Mouse (Mus musculus) R1 (cell line): ENCODE results near the gene Vps26c.

Source experiments
- DNase-seq: peaks from one replicate; pipeline ENCODE4 v3.0.0-alpha.2; 2018; ENCODE audit warnings: low read depth, low spot score

Vps26c gene

DNA sequence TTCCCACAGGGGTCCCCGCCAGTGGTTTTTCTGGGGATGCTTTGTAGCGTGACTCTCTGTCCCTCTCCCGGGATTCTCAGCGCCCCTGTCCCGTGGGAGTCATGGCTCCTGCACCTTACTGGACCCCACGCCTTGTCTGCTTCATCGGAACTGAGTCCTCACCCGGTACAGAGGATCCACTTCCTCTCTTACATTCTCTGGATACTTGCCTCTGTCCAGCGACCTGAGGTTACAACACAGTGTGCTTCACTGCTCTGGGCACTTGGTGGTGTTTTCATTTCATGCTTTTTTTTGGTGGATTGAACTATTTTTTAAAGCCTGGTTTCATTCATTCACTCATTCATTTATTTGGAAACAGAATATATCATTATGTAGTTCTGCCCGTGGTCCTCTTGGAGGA, 23.2 kb upstream of the Vps26c start:
- DNase-seq, result no peak

DNA sequence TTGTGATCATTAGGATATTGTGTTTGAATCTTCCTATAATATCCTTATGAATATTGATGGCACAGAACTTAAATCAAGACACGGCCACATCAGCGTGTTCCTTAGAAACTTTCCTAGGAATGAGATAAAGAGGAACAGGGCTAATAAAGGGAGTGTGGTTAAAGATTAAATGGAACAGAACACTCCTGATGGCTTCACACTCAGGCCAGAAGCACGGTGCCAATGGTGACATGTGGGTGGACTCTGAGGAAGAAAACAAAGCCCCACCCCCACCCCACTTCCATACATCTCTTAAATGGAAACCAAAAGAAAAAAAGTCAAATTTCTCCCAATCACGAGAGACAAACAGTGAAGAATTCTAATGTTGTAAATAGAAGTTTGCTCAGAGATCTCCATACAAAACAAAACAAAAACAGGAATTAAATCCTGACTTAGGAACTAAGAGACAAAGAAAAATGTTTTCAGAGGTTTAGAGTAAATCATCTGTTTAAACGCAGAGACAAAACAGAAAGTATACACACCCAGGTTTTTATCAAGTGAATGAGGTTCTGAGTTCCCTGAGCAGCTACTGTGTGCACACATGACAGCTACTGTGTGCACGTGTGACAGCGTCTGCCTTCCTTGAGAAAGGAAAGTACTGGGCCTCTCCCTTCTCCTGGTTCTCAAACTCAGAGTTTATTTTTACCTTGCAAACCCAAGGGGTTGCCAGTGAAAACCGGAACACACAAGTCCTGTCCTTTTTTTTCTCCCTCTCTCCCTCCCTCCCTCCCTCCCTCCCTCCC, 19.3 kb upstream of the Vps26c start:
- DNase-seq, result no peak

DNA sequence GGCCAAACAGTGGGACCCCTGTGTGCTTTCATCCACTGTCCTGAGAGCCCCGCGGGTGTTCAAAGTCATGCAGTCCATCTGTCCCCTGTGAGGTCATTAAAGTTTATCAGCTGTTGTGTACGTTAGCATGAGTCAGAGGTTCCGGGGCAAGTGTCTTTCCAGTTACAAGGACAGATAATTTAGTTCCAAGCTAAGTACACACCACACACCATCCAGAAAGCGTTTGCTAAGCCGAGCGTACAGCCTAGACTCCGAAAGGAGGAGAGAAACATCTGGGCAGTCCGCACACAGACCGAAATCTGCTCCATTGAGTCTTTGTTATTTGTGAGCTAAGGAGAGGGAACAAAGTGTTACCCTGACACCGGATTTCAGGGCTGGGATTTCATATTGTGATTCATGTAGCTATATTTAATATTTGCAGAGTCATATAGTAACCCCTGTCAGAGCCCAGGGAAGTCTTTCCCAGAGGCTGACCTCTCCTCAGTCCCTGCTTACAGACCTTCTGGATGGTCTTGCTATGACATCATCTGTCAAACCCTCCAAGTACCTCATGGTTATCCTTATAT, 18.0 kb upstream of the Vps26c start:
- DNase-seq, result no peak

DNA sequence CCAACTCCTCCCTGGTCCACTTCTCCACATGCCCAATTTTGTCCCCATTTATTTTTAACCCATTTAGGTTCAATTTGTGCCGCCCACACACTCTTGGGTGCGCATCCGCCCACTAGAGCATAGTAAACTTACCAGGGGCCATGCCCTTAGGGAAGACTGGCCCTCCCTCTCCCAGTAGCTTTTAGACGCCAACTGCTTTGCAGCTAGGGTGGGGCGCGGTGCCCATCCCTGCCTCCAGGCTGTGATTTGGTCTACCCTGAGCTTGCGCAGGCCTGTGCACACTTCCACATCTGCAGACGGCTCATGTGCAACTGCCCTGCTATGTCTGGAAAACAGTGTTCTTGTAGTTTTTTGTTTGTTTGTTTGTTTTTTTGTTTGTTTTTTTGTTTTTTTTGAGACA, 16.3 kb upstream of the Vps26c start:
- peak; percentile 51 for DNase-seq

DNA sequence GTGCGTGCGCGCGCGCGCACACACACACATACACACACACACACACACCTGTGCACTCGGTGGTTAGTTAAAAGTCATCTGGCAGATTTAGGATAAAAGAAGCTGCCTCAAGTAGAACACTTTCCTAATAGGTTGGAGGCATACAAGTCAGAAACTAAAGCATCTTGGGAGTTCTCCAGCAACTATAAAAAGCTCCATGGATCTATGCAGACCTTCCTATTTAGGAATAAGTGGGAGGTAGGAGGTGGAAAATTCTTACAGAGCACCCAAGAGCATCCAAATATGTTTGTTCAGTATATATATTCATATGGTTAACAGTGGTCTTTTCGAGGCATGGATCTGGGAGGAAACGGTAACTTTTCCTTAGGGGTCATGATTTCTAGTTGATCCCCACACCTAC, 13.5 kb upstream of the Vps26c start:
- no peak for DNase-seq

DNA sequence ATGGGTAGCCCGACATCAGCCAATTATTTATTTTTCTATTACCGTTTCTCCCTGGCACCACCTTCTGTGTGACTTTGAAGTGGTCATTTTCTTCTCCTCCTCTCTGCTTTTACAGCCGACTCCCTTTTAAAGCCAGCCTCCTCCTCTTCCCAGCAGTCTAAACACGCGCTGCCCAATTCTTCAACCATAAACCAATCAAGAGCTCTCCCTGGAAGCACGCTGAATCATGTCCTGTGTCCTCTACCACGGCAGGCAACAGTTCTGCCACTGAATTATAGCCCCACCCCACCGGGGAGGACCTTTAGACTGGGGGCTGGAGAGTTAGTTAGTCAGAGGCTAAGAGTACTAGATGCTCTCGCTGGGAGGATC, 10.5 kb upstream of the Vps26c start:
- DNase-seq, result peak; percentile 75

DNA sequence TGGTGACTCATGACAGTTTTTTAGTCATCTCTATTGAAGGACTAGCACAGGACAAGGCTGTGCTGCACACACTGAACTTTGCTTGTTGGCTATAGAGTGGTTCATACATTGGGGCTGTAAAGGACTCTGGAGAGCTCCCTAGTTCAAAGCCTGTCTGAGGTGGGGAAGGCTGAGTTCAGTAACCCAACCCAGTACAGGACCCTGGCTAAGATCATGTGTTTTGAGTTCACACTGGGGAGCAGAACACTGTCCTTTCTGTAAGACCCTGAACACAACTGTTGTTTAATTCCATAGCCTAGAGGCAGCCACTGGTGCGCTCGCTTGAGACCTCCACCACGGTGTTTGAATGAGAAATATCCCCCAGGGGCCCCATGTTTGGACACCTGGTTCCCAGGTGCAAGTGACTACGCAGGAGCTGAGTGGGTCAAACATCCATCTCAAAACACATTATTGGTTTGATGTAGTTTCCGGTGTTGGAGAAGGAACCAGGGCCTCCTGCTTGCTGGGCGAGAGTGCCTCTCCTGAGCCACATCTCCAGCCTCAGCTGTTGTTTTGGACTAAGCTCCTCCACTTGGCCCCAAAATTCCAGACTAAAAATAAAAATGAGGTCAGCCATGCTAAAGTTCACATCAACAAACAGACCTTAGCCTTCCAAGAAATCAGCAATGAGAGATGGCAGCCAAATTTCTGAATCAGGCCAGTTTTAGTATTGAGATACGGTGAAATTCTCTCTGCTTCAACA, 10.0 kb upstream of the Vps26c start:
- no peak for DNase-seq

DNA sequence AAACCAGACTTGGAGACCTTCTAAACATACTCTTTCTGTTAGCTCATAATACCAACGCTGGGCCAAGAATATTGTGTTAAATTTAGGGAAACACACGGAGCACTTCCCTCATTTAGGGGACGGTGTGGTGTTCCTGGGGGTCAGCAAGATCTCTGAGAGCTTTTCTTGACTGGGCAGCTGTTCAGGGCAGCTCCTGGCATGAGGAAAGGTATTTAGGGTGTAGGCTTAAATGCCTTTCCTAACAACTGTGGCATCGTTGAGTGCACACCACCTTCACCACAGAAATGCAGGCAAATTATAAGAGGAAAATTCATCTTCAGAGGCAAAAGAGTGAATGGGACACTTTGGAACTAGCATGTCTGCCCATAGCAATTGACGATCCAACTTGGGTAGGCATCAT, 9.1 kb upstream of the Vps26c start:
- no peak for DNase-seq

DNA sequence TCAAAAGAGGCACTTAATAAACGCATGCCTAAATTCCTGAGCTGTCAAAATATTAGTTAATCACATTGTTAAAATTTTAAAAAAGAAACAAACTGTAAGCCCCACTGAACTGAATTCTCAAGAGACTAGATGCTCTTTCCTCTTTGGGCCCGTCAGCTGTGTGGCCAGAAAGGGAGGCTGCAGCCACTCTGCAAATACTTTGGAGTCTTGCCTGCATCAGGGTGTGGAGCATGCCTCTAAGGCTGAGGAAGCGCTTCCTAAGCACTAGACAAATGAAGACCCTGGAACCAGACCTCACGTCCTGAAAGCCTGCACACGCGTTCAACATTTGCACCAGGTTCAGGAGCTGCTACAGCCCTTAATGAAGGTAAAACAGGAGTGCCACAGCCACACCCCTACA, 7.0 kb upstream of the Vps26c start:
- DNase-seq, result no peak

DNA sequence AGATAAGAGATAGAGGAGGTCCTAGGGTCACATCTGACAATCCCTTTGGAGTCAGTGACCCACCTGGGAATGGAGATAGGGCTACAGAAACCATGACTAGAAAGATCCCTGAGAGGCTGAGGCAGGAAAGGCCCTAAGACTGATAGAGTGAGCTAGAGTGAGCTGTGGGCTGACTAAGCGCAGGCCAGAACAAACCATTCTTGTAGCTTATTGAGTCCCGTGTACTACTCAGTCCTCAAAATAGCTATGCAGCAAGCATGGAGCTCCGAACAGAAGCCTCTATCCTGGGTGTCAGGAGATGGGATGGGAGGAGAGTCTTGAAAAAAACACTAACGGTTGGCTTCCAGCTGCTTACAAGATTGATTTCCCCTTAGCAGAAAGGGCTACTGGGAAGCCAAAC, 4.6 kb upstream of the Vps26c start:
- DNase-seq, result no peak

DNA sequence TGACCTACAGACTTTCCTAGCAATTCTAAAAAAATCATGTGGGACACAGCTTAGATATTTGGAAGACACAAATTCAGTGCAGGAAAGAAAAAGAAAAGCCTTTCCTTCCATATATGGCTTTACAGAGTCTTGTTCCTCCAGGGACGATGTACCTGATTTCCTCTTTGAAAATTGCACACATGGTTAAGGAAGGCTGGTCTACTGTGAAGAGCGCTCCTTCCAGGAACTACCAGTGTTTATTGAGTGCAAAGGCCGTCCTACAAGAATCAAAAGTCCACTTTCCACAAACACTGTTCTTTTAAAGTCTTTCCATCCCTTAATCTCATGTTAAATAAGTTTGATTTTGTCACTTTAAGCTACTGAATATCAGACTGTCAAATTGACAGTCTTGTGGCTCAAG, 916 bp upstream of the Vps26c start:
- no peak for DNase-seq

DNA sequence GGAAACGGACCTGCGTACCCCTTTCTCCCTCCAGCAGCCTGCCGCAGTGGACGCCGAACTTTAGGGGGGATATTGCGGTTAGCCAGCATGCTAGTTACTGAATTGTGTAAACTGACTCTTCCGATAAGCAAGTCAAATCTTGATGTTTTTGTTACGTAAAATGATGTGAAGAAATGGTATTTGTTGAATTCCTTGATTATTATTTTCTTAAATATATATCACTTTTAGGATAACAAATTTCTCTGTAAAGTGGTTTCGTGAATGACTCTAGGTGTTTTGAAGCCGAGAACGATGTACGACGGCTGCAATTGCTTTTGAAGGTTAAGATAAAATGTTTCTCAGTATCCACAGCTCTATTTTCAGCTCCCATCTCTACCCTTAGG, 513 bp upstream of the Vps26c start:
- no peak for DNase-seq

DNA sequence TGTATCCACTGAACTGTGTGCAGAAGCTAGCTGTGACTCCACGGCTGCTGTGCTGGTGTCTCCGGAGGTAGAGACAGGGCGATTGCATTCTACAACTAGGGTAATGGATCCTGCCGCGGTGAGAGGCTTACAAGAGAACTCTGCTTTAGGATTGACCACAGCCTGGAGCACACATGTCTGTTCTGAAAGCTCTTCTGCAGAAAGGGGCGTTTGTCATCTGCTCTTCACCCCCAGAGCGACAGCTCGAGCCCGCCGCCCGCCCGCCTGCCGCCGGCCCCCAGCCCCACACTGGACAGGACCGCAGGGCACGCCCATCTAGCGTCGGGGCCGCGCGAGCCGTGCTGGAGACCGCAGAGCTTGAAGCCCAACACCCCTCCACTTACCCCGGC, 681 bp downstream of the Vps26c start:
- DNase-seq, result no peak

DNA sequence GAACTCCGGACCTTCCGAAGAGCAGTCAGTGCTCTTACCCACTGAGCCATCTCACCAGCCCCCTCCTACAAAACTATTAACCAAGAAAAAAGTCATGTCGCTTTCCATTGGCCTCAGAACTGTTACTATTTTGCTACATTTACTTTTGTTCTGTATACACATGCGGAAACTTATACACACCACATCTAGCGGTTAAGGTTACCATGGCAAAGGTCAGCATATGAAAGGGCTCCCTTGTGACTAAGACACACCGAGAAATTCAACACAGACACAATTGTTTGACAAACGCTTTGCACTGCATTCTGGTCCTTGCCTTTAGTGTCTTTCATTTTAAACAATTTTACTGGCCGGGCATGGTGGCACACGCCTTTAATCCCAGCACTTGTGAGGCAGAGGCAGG, 1.9 kb downstream of the Vps26c start:
- no peak for DNase-seq

DNA sequence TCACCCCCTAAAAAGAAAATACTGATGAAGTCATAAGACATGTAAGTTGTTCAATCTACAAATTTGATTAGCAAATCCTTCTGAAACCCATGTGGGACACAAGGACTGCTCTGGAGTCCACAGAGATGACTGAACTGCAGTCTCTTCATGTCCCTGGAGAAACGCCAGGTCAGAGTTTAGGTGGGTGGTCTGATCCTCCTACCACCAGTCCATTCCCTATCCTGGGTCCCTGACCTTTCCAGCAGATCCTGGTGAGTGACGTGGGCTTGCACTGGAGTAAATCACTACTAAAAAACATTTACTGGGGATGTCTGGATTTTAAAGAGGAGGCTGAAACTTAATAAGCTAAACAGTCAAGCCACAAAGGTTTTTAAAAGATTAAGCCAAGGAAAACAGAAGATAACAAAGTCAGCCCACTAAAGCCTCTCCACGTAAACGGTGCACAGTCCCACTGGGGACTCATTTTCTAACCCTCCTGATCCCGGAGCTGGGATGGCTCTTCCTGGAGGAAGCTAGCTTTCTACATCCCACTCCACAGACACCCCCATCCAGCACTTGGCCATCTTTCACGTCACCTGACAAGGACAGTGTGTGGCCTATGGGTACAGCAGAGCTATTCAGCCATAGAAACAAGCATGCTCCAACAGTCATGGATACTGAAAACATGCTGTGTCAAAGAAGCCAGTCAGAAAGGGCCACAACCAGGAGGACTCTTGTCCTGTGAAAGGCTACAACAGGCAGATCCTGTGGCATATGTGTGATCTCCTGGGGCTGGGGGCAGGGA, 2.8 kb downstream of the Vps26c start:
- DNase-seq, result no peak

DNA sequence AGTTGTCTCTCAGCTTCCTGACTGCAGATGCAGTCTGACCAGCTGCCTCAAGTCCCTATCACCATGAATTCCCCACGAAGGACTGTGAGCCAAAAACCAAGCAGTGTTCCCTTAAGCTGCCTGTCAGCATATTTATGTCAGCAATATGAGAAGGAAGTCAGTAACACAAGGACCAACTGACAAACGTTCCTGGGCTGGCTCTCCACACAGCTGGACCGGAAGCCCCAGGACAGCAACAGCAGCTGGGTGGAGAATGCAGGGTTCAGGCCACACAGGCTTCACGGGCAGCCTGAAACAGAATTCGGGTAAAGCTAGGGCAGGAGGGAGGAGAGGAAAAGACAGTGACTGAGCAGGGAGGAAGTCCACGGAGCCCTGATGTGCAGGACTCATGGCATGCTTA, 7.6 kb downstream of the Vps26c start:
- no peak for DNase-seq

DNA sequence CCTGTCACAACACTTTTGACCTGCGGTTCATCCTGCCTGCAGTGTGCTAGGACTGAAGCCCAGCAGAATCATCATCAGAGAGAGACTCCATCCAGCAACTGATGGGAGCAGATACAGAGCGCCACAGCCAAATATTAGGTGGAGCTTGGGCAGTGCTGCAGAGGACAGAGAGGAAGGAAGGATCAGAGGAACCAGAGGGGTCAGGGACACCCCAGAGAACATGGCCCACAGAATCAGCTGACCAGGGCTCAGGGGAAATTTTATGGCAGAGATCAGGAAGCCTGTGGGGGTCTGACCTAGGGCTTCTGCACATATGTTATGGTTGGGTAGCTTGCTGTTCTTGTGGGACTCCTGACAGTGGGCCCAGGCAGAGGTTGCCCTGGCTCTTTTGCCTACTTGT, 9.0 kb downstream of the Vps26c start:
- no peak for DNase-seq

DNA sequence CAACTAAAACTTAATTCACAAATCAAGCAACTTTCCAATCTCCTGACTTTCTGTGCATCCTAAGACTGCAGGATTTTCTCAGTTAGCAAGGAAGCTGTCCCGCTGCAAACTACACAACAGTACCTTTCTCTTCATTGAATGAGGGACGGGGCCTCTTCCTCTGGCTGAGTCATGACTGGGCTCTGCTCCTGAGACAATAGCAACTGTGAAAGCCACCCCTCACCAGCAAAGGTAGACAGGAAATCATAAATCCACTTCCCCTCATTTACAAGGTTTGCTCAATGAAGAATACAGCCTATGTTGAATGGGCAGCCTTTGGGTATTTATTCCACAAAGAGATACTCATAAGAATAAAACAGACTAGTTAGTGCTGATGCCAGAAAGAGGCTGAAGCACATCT, 16.6 kb downstream of the Vps26c start:
- DNase-seq, result no peak

DNA sequence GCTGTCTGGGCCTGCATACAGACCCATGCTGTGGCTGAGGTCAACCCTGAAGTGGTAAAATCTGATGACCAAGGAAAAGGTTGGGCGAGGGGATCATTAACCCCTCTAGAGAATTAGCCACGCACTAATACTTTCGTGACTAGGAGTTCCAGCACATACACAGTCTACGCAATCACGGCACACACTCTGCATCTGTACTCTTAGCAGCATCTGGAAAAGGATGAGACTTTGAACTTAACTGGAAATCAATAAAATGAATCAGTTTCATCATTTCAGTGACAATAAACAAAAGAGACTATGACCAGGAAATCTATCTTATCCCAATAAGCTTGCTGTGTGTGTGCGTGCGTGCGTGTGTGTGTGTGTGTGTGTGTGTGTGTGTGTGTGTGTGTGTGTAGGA, 17.9 kb downstream of the Vps26c start:
- no peak for DNase-seq

DNA sequence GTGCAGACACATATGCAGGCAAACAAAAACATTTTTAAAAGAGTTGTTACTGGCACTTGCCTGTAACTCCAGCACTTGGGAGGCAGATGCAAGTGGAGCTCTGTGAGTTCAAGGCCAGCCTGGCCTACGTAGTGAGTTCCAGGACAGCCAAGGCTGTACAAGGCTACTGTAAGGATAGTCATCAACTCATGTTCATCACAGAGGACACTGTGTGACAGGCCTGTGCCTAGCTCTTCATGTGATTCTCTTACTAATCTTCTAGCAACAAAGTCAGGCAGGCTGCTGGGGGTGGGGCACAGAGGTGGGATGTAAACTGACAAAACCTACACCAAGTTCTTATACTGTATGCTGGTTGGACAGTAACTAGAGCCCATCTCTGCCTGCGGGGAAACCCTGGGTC, 19.6 kb downstream of the Vps26c start:
- no peak for DNase-seq

DNA sequence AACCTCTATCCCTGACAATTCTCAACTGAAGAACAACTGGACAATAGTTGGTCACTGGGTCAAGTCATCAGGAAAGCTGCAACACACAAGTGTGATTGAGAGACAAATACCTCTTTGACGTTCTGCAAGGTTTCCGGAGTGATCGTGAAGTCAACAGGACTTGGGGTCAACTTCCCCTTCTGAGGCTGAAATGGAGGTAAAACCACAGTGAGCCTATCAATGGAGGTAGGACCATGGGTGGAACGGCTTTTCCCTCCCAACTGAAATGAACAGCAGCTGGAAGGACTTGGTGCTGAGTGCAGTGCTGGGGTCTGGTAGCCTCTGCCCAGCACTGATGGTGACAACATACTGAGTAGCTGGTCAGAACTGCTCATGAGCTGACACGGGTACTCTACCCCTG, 22.4 kb downstream of the Vps26c start:
- no peak for DNase-seq

DNA sequence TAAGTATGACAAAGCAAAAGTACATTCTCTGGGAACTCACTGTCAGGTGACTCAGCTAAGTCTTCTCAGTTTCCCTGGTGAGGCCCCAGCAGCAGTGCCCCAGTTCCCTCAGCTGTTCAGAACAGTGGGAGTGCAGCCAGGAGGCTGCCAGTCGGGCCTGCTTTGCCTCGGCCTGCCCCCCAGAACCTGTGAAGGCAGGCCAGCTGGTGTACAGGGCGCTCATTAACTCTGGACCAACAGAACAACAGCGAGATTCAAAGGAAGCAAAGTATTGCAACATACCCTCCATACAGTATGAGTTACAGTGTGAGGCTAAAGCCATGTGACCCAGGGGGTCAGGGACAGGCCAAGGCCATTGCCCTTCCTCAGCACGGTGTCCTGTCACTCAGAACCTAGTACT, 28.7 kb downstream of the Vps26c start:
- peak; percentile 23 for DNase-seq
